Mouse (Mus musculus): ENCODE data around the gene Lbhd2. TPM values are rescaled to one million over a fixed set of nuclear protein-coding genes. Genes with fewer than 3 reads are reported as not detected.

The Lbhd2 gene
- polyA plus RNA-seq, 1 experiment from 2014 or later = 0.51 TPM

- 0 out of 2 replicates have a peak, but pooled peaks cover 7% of the 10 kb centered on the region for H3K4me1 ChIP-seq
- H3K9me3 ChIP-seq = no peaks in the 10 kb centered on the region
- no peak overlapping the region for H3K4me2 ChIP-seq (replicated peaks)
- H3K36me3 ChIP-seq = no peaks in the 10 kb centered on the region
- ATAC-seq (ENCODE audit: low FRiP score, low read depth) = no peak
- 67% methylated on average over 8 of the region's 8 CpGs for WGBS
- no peak overlapping the region for H3K9ac ChIP-seq
- H3K4me3 ChIP-seq = no peak overlapping the region
- no peak overlapping the region for H3K27ac ChIP-seq
- peaks cover 43% of the 10 kb centered on the region for H3K27me3 ChIP-seq (replicated peaks)
Measured at GRCm38 (mm10) chr12:111436640-111437039, 30.0 kb downstream of the Lbhd2 start.

- H3K9me3 ChIP-seq = no peaks in the 10 kb centered on the region
- H3K4me3 ChIP-seq = no peak overlapping the region
- no peaks in the 10 kb centered on the region for H3K36me3 ChIP-seq
- peaks cover 43% of the 10 kb centered on the region for H3K27me3 ChIP-seq (replicated peaks)
- H3K4me1 ChIP-seq = peaks cover 14% of the 10 kb centered on the region
- no peak overlapping the region for H3K27ac ChIP-seq
- ATAC-seq (ENCODE audit: low FRiP score, low read depth) = no peak
- H3K4me2 ChIP-seq (replicated peaks) = no peak overlapping the region
- 75% methylated on average over 5 of the region's 5 CpGs for WGBS
- no peak overlapping the region for H3K9ac ChIP-seq
Measured at GRCm38 (mm10) chr12:111437222-111437900, 30.8 kb downstream of the Lbhd2 start.

- Histone ChIP-seq H3K27ac (no peak overlapping the region), H3K4me1 (peaks cover 22% of the 10 kb centered on the region), H3K4me3 (no peak overlapping the region), H3K27me3 (replicated peaks) (peaks cover 50% of the 10 kb centered on the region), H3K4me2 (replicated peaks) (no peak overlapping the region), H3K9me3 (no peaks in the 10 kb centered on the region), H3K36me3 (no peaks in the 10 kb centered on the region), H3K9ac (no peak overlapping the region)
- no peak for ATAC-seq (ENCODE audit: low FRiP score, low read depth)
- 84% methylated on average over 6 of the region's 6 CpGs for WGBS
Measured at GRCm38 (mm10) chr12:111438850-111439249, 32.2 kb downstream of the Lbhd2 start.

GRCm38 (mm10) chr12:111440701-111441373 is 34.2 kb downstream of the Lbhd2 start:
- WGBS = 94% methylated on average over 9 of the region's 9 CpGs
- ATAC-seq (ENCODE audit: low FRiP score, low read depth) = no peak
- Histone ChIP-seq H3K27ac (no peak overlapping the region), H3K4me3 (no peak overlapping the region), H3K9me3 (no peaks in the 10 kb centered on the region), H3K36me3 (no peaks in the 10 kb centered on the region), H3K27me3 (replicated peaks) (peaks cover 60% of the 10 kb centered on the region), H3K4me2 (replicated peaks) (no peak overlapping the region), H3K9ac (no peak overlapping the region), H3K4me1 (peaks cover 21% of the 10 kb centered on the region)

GRCm38 (mm10) chr12:111441523-111441922 is 34.9 kb downstream of the Lbhd2 start:
- Histone ChIP-seq H3K27ac (no peak overlapping the region), H3K27me3 (replicated peaks) (peaks cover 67% of the 10 kb centered on the region), H3K36me3 (no peaks in the 10 kb centered on the region), H3K9ac (no peak overlapping the region), H3K4me3 (no peak overlapping the region), H3K9me3 (no peaks in the 10 kb centered on the region), H3K4me1 (peaks cover 21% of the 10 kb centered on the region), H3K4me2 (replicated peaks) (no peak overlapping the region)
- no peak for ATAC-seq (ENCODE audit: low FRiP score, low read depth)
- WGBS = 63% methylated on average over 3 of the region's 3 CpGs

- Histone ChIP-seq H3K4me2 (replicated peaks) (peak within 1 kb of the TSS; percentile 72), H3K27me3 (replicated peaks) (peaks cover 77% of the 10 kb centered on the region), H3K27ac (no peak within 1 kb of the TSS), H3K4me1 (peaks cover 21% of the 10 kb centered on the region), H3K9ac (peak within 1 kb of the TSS; percentile 33; the same call in 1 of the 2 replicates), H3K4me3 (peak within 1 kb of the TSS; percentile 34), H3K36me3 (no peaks in the 10 kb centered on the region), H3K9me3 (no peaks in the 10 kb centered on the region)
- peak; percentile 78 for ATAC-seq (ENCODE audit: low FRiP score, low read depth)
- under 1% methylated on average over 48 of the region's 48 CpGs for WGBS
Measured at GRCm38 (mm10) chr12:111442309-111443010, 35.9 kb downstream of the Lbhd2 start, which contains the start of gene Tnfaip2. Gene Tnfaip2, plus strand, starts transcription at chr12:111442469.

- H3K9me3 ChIP-seq = no peaks in the 10 kb centered on the region
Measured at GRCm38 (mm10) chr12:111443011-111443870, 36.6 kb downstream of the Lbhd2 start.

GRCm38 (mm10) chr12:111443921-111444831 is 37.6 kb downstream of the Lbhd2 start:
- H3K27ac ChIP-seq = no peak overlapping the region
- WGBS = 21% methylated on average over 10 of the region's 10 CpGs
- no peak overlapping the region for H3K4me3 ChIP-seq
- peaks cover 21% of the 10 kb centered on the region for H3K4me1 ChIP-seq
- peaks cover 90% of the 10 kb centered on the region for H3K27me3 ChIP-seq (replicated peaks)
- no peak for ATAC-seq (ENCODE audit: low FRiP score, low read depth)
- no peak overlapping the region for H3K9ac ChIP-seq
- H3K9me3 ChIP-seq = no peaks in the 10 kb centered on the region
- no peak overlapping the region for H3K4me2 ChIP-seq (replicated peaks)
- no peaks in the 10 kb centered on the region for H3K36me3 ChIP-seq

More at GRCm38 (mm10) chr12:111443011-111443870, 36.6 kb downstream of the Lbhd2 start:
- no peak for ATAC-seq (ENCODE audit: low FRiP score, low read depth)
- Histone ChIP-seq H3K4me3 (0 out of 2 replicates have a peak overlapping the region, but pooled peaks have one; percentile 34), H3K4me2 (replicated peaks) (peak overlapping the region; percentile 72), H3K9ac (0 out of 2 replicates have a peak overlapping the region, but pooled peaks have one; percentile 33), H3K27me3 (replicated peaks) (peaks cover 84% of the 10 kb centered on the region), H3K36me3 (no peaks in the 10 kb centered on the region), H3K27ac (no peak overlapping the region), H3K4me1 (peaks cover 21% of the 10 kb centered on the region)
- 6% methylated on average over 15 of the region's 15 CpGs for WGBS

- no peaks in the 10 kb centered on the region for H3K9me3 ChIP-seq
- no peak for ATAC-seq (ENCODE audit: low FRiP score, low read depth)
- WGBS = 3% methylated on average over 45 of the region's 52 CpGs
- H3K36me3 ChIP-seq = no peaks in the 10 kb centered on the region
- peaks cover 21% of the 10 kb centered on the region for H3K4me1 ChIP-seq
- H3K4me3 ChIP-seq = peak overlapping the region; percentile 15; the same call in 1 of the 2 replicates
- H3K27me3 ChIP-seq (replicated peaks) = peaks cover 95% of the 10 kb centered on the region
- no peak overlapping the region for H3K9ac ChIP-seq
- no peak overlapping the region for H3K27ac ChIP-seq
- H3K4me2 ChIP-seq (replicated peaks) = peak overlapping the region; percentile 46
Measured at GRCm38 (mm10) chr12:111445161-111445889, 38.7 kb downstream of the Lbhd2 start.

GRCm38 (mm10) chr12:111445890-111446613 is 39.4 kb downstream of the Lbhd2 start:
- H3K9me3 ChIP-seq = no peaks in the 10 kb centered on the region
- no peak for ATAC-seq (ENCODE audit: low FRiP score, low read depth)
- peaks cover 100% of the 10 kb centered on the region for H3K27me3 ChIP-seq (replicated peaks)
- H3K4me3 ChIP-seq = peak overlapping the region; percentile 15; the same call in 1 of the 2 replicates
- H3K27ac ChIP-seq = no peak overlapping the region
- H3K36me3 ChIP-seq = no peaks in the 10 kb centered on the region
- 5% methylated on average over 27 of the region's 27 CpGs for WGBS
- peak overlapping the region; percentile 46 for H3K4me2 ChIP-seq (replicated peaks)
- no peak overlapping the region for H3K9ac ChIP-seq
- peaks cover 21% of the 10 kb centered on the region for H3K4me1 ChIP-seq
